Mouse (Mus musculus): ENCODE results near the gene Vsig8.

The Vsig8 gene

DNA sequence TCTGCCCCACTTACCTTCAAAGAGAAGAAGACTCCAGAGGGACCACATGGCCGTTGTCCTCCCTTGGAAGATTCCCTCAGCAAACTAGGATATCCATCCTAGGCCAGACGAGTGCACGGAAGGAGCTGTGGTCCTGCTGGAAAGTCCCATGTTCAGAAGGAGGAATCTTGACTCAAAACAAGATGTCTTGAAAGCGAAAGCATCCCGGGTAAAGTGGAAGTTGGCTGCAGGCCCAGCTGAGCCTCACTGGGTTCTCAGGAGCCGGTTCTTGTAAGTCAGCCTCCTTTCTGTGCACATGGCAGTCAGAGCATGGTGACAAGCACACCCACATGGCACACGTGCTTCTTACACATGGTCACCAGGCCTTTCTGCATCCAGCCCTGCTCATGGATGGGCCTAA, 34.6 kb downstream of the Vsig8 start, which contains the start of gene Slamf8:
Slamf8 (minus strand) TSS at position 184 of the 400 bp plus-strand sequence.
- DNase-seq (ENCODE audit: low read depth, low spot score) = no peak

DNA sequence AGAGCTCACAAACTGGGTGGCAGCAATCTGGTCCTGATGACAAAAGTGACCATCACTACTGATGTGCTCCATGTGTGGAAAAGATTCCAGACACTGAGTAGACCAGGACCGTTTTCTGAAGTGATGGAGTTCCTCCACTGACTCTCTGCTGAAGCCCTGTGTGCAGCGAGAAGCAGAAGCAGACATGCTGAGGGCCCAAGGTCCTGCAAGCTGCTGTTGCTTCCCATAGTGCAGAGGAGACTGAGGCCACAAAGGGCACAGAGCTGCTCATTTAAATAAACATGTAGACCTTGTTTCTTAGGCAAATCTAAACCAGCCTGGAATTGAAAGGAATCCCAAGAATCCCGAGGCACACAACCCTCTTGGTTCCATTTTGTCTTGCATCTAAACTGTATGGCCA, 37.6 kb downstream of the Vsig8 start:
- no peak for DNase-seq (ENCODE audit: low read depth, low spot score)

DNA sequence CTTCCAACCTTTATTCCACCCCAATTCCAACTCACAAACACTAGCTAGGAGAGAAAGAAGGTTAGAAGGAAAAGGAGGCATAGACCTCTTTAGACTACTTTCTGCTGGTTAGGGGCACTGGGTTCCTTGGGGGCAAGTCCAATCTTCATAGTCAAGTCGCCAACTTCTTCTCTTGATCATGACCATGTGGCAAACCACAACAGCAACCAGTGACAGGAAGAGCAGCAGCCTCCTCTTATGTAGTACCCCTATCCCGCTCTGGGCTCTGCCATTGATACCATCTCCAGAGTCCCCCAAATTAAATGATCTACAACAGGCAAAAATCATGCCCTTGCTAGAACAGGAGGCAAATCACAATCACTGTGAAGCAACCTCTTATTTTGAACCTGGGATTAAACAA, 38.2 kb downstream of the Vsig8 start:
- DNase-seq (ENCODE audit: low read depth, low spot score) = no peak

DNA sequence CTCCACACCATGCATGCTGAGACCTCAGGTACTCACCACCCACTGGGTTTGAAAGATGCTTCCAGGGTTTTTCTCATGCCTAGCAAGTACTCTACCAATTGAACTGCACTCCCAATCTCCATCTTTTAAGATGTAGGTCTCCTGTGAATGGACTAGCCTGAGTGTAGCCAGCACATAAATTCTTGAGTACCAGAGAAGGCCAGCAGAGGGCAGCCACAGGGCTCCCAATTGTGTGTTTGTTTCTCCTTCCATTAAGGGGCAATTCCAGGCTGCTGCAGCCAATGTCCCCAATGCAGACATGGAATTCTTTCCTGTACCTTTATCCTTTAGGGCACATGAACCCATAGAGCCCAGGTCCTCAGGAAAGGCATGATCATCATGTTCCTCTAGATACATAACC, 38.8 kb downstream of the Vsig8 start:
- DNase-seq (ENCODE audit: low read depth, low spot score) = no peak

DNA sequence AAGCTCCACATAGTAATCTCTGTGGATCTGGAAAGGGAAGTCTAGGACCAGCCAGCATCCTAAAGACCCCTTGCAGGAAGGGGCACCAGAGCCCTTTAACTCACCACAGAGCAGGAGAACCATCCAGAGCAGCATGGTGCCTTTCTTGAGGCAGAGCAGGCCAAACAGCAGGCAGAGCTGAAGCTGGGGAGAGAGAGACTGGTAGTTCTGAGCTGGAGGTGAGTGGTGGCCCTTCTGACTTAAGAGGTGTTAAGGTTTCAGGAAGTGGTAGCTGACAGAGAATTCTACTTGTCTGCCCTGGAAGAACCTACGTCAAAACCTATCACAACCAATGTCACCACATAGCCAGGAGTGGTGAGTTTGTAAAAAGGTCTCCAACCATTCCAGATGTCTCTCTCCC, 46.6 kb downstream of the Vsig8 start, which contains the start of gene Fcrl6:
Fcrl6 (minus strand) TSS at position 226 of the 400 bp plus-strand sequence.
- DNase-seq (ENCODE audit: low read depth, low spot score) = no peak

GRCm38 (mm10) chr1:172611304-172611703, 55.6 kb downstream of the Vsig8 start:
- no peak for DNase-seq (ENCODE audit: low read depth, low spot score)

- no peak for DNase-seq (ENCODE audit: low read depth, low spot score)
Measured at GRCm38 (mm10) chr1:172612745-172613144, 57.0 kb downstream of the Vsig8 start.

Measured in c-Kit-negative CD71-positive TER-119-positive erythroid progenitor cells, embryonic 14.5 days (primary cell).